Mouse (Mus musculus): ENCODE measurements around the gene Appl2. TPM values are rescaled to one million over a fixed set of nuclear protein-coding genes. Genes with fewer than 3 reads are reported as not detected.

The Appl2 gene
- polyA plus RNA-seq, 1 experiment: 30.7 TPM

DNA sequence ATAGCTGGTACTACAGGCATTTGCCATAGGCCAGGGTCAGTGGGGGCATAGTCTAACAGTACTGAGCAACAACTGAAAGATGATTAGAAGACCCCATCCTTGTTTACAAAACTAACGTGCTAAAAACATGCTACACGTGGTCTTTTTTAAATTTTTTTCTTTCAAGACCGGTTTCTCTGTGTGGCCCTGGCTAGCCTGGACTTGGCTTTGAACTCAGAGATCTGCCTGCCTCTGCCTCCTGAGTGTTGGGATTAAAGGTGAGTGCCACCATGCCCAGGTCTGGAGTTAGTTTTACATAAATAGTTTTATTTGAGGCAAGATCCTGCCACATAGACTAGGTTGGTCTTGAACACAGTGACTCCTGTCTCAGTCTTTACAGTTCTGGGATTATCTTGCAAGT, 41.4 kb downstream of the Appl2 start:
- Histone ChIP-seq H3K36me3 (ENCODE audit: control insufficient read depth, insufficient read depth, low read length) (peaks cover 7% of the 10 kb centered on the region), H3K27ac (ENCODE audit: control insufficient read depth, insufficient read depth, low read depth, low read length) (no peak overlapping the region)

DNA sequence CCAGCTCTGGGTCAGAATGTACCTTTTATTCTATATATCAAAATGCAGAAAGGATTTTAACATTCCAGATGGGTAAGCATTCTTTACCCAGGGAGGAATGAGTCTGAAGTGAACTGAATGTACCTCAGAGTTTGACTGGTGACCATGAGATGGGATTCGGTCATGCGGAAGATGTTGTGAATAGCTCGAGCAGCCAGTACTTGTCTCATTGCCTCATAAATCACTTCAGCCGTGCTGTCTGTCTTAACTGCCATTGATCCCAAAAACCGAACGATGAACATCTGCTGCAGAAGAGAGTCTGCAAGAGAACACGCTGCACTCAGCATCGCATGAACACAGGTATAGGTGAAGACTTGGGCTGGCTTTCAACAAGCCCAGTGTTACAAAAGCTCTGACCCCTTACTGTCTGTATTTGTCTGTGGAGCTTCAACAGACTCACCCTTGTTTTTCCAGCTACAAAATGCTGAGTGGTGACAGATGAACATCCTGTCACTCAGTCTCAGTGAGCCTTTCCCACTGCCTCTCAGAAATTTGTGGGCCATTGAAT, 42.8 kb downstream of the Appl2 start:
- TF ChIP-seq POLR2A (IDR thresholded peaks at IDR 0.05; ENCODE audit: control insufficient read depth, low read depth, low read length): no peak
- no peak for TF ChIP-seq CTCF (IDR thresholded peaks at IDR 0.05; ENCODE audit: control insufficient read depth, insufficient read depth, insufficient replicate concordance, low read depth, low read length)
- Histone ChIP-seq H3K27ac (ENCODE audit: control insufficient read depth, insufficient read depth, low read depth, low read length) (no peak overlapping the region), H3K4me3 (ENCODE audit: control insufficient read depth, low read depth, low read length) (no peak overlapping the region), H3K27me3 (ENCODE audit: control insufficient read depth, insufficient read depth, low read length) (no peaks in the 10 kb centered on the region), H3K4me1 (ENCODE audit: control insufficient read depth, insufficient read depth, low read length) (no peaks in the 10 kb centered on the region), H3K36me3 (ENCODE audit: control insufficient read depth, insufficient read depth, low read length) (peaks cover 9% of the 10 kb centered on the region)

More for the DNA sequence above, 41.4 kb downstream of the Appl2 start:
- TF ChIP-seq POLR2A (IDR thresholded peaks at IDR 0.05; ENCODE audit: control insufficient read depth, low read depth, low read length) (no peak), CTCF (IDR thresholded peaks at IDR 0.05; ENCODE audit: control insufficient read depth, insufficient read depth, insufficient replicate concordance, low read depth, low read length) (no peak)
- Histone ChIP-seq H3K4me3 (ENCODE audit: control insufficient read depth, low read depth, low read length) (no peak overlapping the region), H3K27me3 (ENCODE audit: control insufficient read depth, insufficient read depth, low read length) (no peaks in the 10 kb centered on the region), H3K4me1 (ENCODE audit: control insufficient read depth, insufficient read depth, low read length) (no peaks in the 10 kb centered on the region)

DNA sequence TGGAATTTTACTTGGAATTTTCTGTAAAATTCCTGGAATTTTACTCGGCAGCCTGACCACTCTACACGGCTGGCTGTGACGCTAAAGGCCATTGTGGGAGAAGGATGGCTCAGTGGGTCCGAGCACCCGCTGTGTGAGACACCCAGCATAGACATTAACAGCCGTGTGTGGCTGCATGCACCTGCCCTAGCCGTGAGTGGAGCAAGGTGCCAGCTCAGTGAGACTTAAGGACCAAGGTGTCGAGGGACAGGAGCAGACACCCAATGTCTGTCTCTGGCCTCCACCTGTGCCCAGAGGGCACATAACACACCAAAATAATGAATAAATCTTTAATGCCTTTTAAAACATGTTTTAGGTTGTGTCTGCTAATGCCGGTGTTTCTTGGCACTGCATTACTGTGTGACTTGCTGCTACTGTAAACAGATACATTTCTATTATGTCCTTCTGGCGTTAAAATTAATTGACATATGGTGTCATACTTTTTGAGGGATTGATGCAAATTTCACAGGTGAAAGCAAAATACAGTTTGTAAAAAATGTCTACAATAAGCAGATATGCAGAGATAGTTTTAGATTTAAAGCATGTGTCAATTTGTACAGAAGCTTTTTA, 44.5 kb downstream of the Appl2 start:
- H3K27ac ChIP-seq (ENCODE audit: control insufficient read depth, insufficient read depth, low read depth, low read length): no peak overlapping the region
- H3K4me1 ChIP-seq (ENCODE audit: control insufficient read depth, insufficient read depth, low read length): no peaks in the 10 kb centered on the region
- H3K36me3 ChIP-seq (ENCODE audit: control insufficient read depth, insufficient read depth, low read length): peaks cover 10% of the 10 kb centered on the region
- H3K27me3 ChIP-seq (ENCODE audit: control insufficient read depth, insufficient read depth, low read length): no peaks in the 10 kb centered on the region
- no peak overlapping the region for H3K4me3 ChIP-seq (ENCODE audit: control insufficient read depth, low read depth, low read length)
- TF ChIP-seq POLR2A (IDR thresholded peaks at IDR 0.05; ENCODE audit: control insufficient read depth, low read depth, low read length) (no peak), CTCF (IDR thresholded peaks at IDR 0.05; ENCODE audit: control insufficient read depth, insufficient read depth, insufficient replicate concordance, low read depth, low read length) (no peak)

DNA sequence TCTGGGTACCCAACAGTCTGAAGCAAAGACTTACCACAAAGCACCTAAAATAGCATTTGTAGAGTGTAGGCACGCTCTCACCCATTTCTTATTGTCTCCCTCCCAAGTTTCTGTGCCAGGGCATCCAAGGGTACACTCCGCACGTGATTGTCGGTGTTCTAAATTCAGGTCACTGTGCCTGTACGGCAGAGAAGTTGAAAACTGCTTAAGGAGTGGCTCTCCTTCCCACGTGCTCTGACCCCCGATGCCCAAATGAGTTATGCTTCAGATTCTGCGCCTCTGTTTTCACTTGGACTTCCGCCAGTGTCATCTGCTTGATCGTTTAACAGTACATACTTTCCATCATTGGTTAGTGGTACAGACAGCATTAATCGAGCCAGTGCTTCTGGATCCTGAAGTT, 47.9 kb downstream of the Appl2 start:
- peaks cover 4% of the 10 kb centered on the region for H3K36me3 ChIP-seq (ENCODE audit: control insufficient read depth, insufficient read depth, low read length)

DNA sequence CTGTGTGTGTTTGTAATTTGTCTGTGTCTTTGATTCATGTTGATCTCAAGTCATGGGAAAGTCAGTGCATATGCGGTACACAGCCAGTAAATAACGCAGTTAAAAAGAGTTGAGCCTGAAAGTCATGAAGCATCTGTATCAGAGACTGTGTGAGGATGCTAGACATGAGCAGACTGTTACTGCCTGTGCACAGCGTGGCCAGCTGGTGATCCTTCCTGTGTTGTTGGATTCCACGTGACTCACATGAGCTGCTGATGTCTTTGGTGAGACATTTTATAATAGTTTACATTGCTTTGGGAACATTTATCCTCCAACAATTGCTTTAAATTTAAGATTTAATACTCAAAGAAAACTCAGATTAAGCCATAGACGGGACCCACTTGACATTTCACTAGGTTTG, 54.0 kb downstream of the Appl2 start:
- Histone ChIP-seq H3K27ac (ENCODE audit: control insufficient read depth, insufficient read depth, low read depth, low read length) (no peak overlapping the region), H3K4me3 (ENCODE audit: control insufficient read depth, low read depth, low read length) (no peak overlapping the region), H3K36me3 (ENCODE audit: control insufficient read depth, insufficient read depth, low read length) (peaks cover 5% of the 10 kb centered on the region; the same call in 1 of the 2 replicates), H3K4me1 (ENCODE audit: control insufficient read depth, insufficient read depth, low read length) (no peaks in the 10 kb centered on the region), H3K27me3 (ENCODE audit: control insufficient read depth, insufficient read depth, low read length) (no peaks in the 10 kb centered on the region)
- TF ChIP-seq CTCF (IDR thresholded peaks at IDR 0.05; ENCODE audit: control insufficient read depth, insufficient read depth, insufficient replicate concordance, low read depth, low read length): no peak

More for the DNA sequence above, 47.9 kb downstream of the Appl2 start:
- Histone ChIP-seq H3K27me3 (ENCODE audit: control insufficient read depth, insufficient read depth, low read length) (no peaks in the 10 kb centered on the region), H3K4me1 (ENCODE audit: control insufficient read depth, insufficient read depth, low read length) (no peaks in the 10 kb centered on the region), H3K27ac (ENCODE audit: control insufficient read depth, insufficient read depth, low read depth, low read length) (no peak overlapping the region), H3K4me3 (ENCODE audit: control insufficient read depth, low read depth, low read length) (no peak overlapping the region)
- no peak for TF ChIP-seq POLR2A (IDR thresholded peaks at IDR 0.05; ENCODE audit: control insufficient read depth, low read depth, low read length)
- no peak for TF ChIP-seq CTCF (IDR thresholded peaks at IDR 0.05; ENCODE audit: control insufficient read depth, insufficient read depth, insufficient replicate concordance, low read depth, low read length)

DNA sequence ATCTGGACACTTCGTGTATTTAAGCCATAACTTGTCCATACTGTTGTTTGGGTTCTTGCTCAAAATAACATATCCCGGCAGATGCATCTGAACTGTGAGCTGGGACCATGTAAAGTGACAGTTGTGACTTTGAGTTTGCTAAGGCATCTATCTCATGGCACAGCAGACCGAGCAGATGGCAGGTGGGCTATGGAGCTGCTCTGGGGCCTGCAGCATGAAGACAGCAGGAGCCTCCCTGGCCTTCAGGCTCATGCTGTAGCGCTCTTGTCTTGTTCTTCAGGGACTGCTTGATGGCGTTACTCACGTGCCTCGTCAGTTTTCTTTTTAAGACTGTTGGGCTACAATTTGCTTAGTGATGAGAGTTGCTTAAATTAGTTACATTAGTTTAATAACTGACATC, 55.9 kb downstream of the Appl2 start:
- Histone ChIP-seq H3K36me3 (ENCODE audit: control insufficient read depth, insufficient read depth, low read length) (peaks cover 6% of the 10 kb centered on the region), H3K4me1 (ENCODE audit: control insufficient read depth, insufficient read depth, low read length) (no peaks in the 10 kb centered on the region), H3K4me3 (ENCODE audit: control insufficient read depth, low read depth, low read length) (no peak overlapping the region), H3K27ac (ENCODE audit: control insufficient read depth, insufficient read depth, low read depth, low read length) (no peak overlapping the region), H3K27me3 (ENCODE audit: control insufficient read depth, insufficient read depth, low read length) (no peaks in the 10 kb centered on the region)
- TF ChIP-seq CTCF (IDR thresholded peaks at IDR 0.05; ENCODE audit: control insufficient read depth, insufficient read depth, insufficient replicate concordance, low read depth, low read length): no peak
- TF ChIP-seq POLR2A (IDR thresholded peaks at IDR 0.05; ENCODE audit: control insufficient read depth, low read depth, low read length): no peak

DNA sequence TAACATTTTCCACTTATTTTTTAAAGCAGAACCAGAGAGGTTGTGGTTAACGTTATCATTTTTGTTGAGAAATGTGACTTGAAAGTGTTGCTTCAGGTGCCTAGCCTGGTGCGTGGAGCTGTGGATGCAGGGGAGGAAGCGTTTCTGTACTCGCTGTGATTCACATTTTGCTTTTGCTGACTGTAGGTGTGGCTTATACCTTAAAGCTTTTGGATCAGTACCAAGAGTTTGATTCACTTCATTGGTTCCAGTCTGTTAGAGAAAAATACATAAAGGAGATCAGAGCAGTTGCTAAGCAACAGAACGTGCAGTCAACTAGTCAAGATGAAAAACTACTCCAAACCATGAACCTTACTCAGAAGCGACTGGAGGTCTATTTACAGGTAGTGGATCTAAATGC, 57.7 kb downstream of the Appl2 start:
- H3K4me1 ChIP-seq (ENCODE audit: control insufficient read depth, insufficient read depth, low read length): no peaks in the 10 kb centered on the region
- H3K27me3 ChIP-seq (ENCODE audit: control insufficient read depth, insufficient read depth, low read length): no peaks in the 10 kb centered on the region
- no peak overlapping the region for H3K4me3 ChIP-seq (ENCODE audit: control insufficient read depth, low read depth, low read length)
- H3K27ac ChIP-seq (ENCODE audit: control insufficient read depth, insufficient read depth, low read depth, low read length): no peak overlapping the region
- H3K36me3 ChIP-seq (ENCODE audit: control insufficient read depth, insufficient read depth, low read length): peaks cover 6% of the 10 kb centered on the region
- no peak for TF ChIP-seq POLR2A (IDR thresholded peaks at IDR 0.05; ENCODE audit: control insufficient read depth, low read depth, low read length)
- TF ChIP-seq CTCF (IDR thresholded peaks at IDR 0.05; ENCODE audit: control insufficient read depth, insufficient read depth, insufficient replicate concordance, low read depth, low read length): no peak

Measured in testis, adult 2 months (tissue).